ENCODE assay signal across 8 mouse cellular contexts in the genomic region with DNA sequence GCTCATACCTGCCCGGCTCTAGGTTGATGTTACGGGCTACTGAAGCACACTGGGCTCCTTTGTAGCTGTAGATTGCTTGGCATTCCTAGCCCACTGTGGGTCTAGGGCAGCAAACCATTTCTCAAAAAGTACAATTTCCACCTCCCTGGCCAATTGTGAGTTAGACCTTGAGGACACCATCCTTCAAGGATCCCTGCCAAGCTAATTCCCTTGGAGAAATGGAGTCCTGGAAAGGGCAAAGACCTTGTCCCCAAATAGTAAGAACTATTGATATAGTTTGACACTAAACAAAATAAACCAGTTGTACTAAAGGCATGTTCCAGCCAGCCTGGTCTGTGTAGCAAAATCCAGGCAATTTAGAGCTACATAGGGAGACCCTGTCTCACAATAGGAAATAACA. TPM values are rescaled to one million over a fixed set of nuclear protein-coding genes. Genes with fewer than 3 reads are reported as not detected.
DNase-seq lines count a peak whose midpoint lies in the region; ATAC-seq lines count a peak whose summit lies in the region.

No protein-coding gene starts in this region.

- peak overlapping the region; percentile 58 to 63 for H3K4me3 ChIP-seq in heart, embryonic 14.5 days (ENCODE audit: control insufficient read depth in 1 of 2, insufficient read depth in 1 of 2, low read depth in 1 of 2, low read length in 2 of 2)
- H3K4me3 ChIP-seq in brown adipose tissue, adult 24 weeks (ENCODE audit: insufficient read depth, low read depth, low read length) = peak overlapping the region; percentile 82
- H3K4me3 ChIP-seq in hindbrain, embryonic 14.5 days (replicated peaks; ENCODE audit: low read length) = peak overlapping the region; percentile 51
- peak overlapping the region; percentile 48 for H3K4me3 ChIP-seq in midbrain, embryonic 15.5 days

- no peak for ATAC-seq in heart, embryonic 14.5 days (ENCODE audit: insufficient number of reproducible peaks, insufficient read depth, low FRiP score, low read depth)
- ATAC-seq in hindbrain, embryonic 14.5 days (ENCODE audit: low FRiP score) = no peak
- no peak for ATAC-seq in midbrain, embryonic 15.5 days (replicated peaks)

- no peaks in the 10 kb centered on the region for H3K27me3 ChIP-seq in heart, embryonic 14.5 days (ENCODE audit: control insufficient read depth, insufficient read depth, low read length)
- no peaks in the 10 kb centered on the region for H3K27me3 ChIP-seq in hindbrain, embryonic 14.5 days (ENCODE audit: control insufficient read depth, insufficient read depth, low read length)
- 0 out of 2 replicates have a peak, but pooled peaks cover 5% of the 10 kb centered on the region for H3K27me3 ChIP-seq in midbrain, embryonic 15.5 days (replicated peaks)

- intact Hi-C loops in heart, postnatal 36 days (cut with DNase I) = no loop called here

- H3K4me1 ChIP-seq in heart, embryonic 14.5 days (ENCODE audit: control insufficient read depth in 2 of 2, insufficient read depth in 2 of 2, low read length in 2 of 2) = peaks cover 28 to 57% of the 10 kb centered on the region in 2 experiments
- H3K4me1 ChIP-seq in brown adipose tissue, adult 24 weeks (ENCODE audit: control insufficient read depth, insufficient read depth, insufficient read length, low read length) = peaks cover 14% of the 10 kb centered on the region
- H3K4me1 ChIP-seq in hindbrain, embryonic 14.5 days (replicated peaks; ENCODE audit: control insufficient read depth, insufficient read depth, low read length) = peaks cover 51% of the 10 kb centered on the region
- peaks cover 48% of the 10 kb centered on the region for H3K4me1 ChIP-seq in midbrain, embryonic 15.5 days

- H3K9ac ChIP-seq in heart, embryonic 14.5 days (ENCODE audit: low read length) = peak overlapping the region; percentile 88
- peak overlapping the region; percentile 69 for H3K9ac ChIP-seq in hindbrain, embryonic 14.5 days
- H3K9ac ChIP-seq in midbrain, embryonic 15.5 days = 0 out of 2 replicates have a peak overlapping the region, but pooled peaks have one; percentile 8

- 63% methylated on average over 2 of the region's 2 CpGs for WGBS in heart, embryonic 14.5 days
- WGBS in hindbrain, embryonic 14.5 days = 59% methylated on average over 2 of the region's 2 CpGs
- WGBS in midbrain, embryonic 15.5 days = 57% methylated on average over 2 of the region's 2 CpGs

- no peak for DNase-seq in heart, postnatal 36 days
- DNase-seq in hindbrain, embryonic 14.5 days (ENCODE audit: low spot score) = no peak
- no peak for DNase-seq in cerebellum, postnatal 10 days
- no peak for DNase-seq in embryo, embryonic 9.5 days (ENCODE audit: extremely low spot score)
- DNase-seq in gastrocnemius, adult 8-10 months (ENCODE audit: low spot score in 2 of 2) = no peak

- H3K36me3 ChIP-seq in heart, embryonic 14.5 days (ENCODE audit: control insufficient read depth, insufficient read depth, low read length) = no peaks in the 10 kb centered on the region
- no peaks in the 10 kb centered on the region for H3K36me3 ChIP-seq in hindbrain, embryonic 14.5 days (replicated peaks; ENCODE audit: control insufficient read depth, insufficient read depth)
- H3K36me3 ChIP-seq in midbrain, embryonic 15.5 days (replicated peaks) = no peaks in the 10 kb centered on the region

- peak overlapping the region; percentile 84 for H3K4me2 ChIP-seq in heart, embryonic 14.5 days (ENCODE audit: low read length)
- peak overlapping the region; percentile 89 for H3K4me2 ChIP-seq in hindbrain, embryonic 14.5 days (replicated peaks)
- H3K4me2 ChIP-seq in midbrain, embryonic 15.5 days = peak overlapping the region; percentile 86

- H3K9me3 ChIP-seq in heart, embryonic 14.5 days (ENCODE audit: control insufficient read depth, low read length) = no peaks in the 10 kb centered on the region
- no peaks in the 10 kb centered on the region for H3K9me3 ChIP-seq in hindbrain, embryonic 14.5 days (ENCODE audit: control insufficient read depth, low read length)
- H3K9me3 ChIP-seq in midbrain, embryonic 15.5 days = no peaks in the 10 kb centered on the region

- peak overlapping the region; percentile 80 to 82 for H3K27ac ChIP-seq in heart, embryonic 14.5 days (replicated peaks in 1 of 2; ENCODE audit: control insufficient read depth in 1 of 2, insufficient read depth in 1 of 2, low read depth in 2 of 2, low read length in 2 of 2)
- H3K27ac ChIP-seq in brown adipose tissue, adult 24 weeks (replicated peaks; ENCODE audit: low read depth, low read length) = peak overlapping the region; percentile 99
- H3K27ac ChIP-seq in hindbrain, embryonic 14.5 days = peak overlapping the region; percentile 83
- 0 out of 2 replicates have a peak overlapping the region, but pooled peaks have one; percentile 12 for H3K27ac ChIP-seq in midbrain, embryonic 15.5 days

RNA-seq across cellular contexts. Expression of a gene that starts 2.3 kb away (rescaled TPM):
- polyA plus RNA-seq in heart, embryonic 14.5 days (2014; fragmentation: Nextera tagmentation; extraction: Ambion mirVana) = 56.8 and 61.1 TPM in 2 replicates
- 10 to 100 TPM; 50.9 to 53.7 TPM for total RNA-seq in heart, postnatal 36 days (2021)
- 48.0 and 59.8 TPM in 2 replicates for polyA plus RNA-seq in brown adipose tissue, adult 24 weeks (2012; ENCODE audit: insufficient read depth, insufficient read length, missing spikeins)
- 56.5 and 68.0 TPM in 2 replicates for polyA plus RNA-seq in hindbrain, embryonic 14.5 days (2014; fragmentation: Nextera tagmentation; extraction: Ambion mirVana)
- 30.7 and 33.7 TPM in 2 replicates for polyA plus RNA-seq in midbrain, embryonic 15.5 days (2015; fragmentation: Nextera tagmentation; extraction: Ambion mirVana)
- total RNA-seq in gastrocnemius, adult 8-10 months (2022) = 10 to 100 TPM in 1 of 4 experiments, 1 to 10 TPM in 3; 6.7 to 16.6 (median 8.4) TPM

RNA-seq across cellular contexts. Expression of a gene that starts 15.6 kb away (rescaled TPM):
- 18.5 and 18.6 TPM in 2 replicates for polyA plus RNA-seq in heart, embryonic 14.5 days (2014; fragmentation: Nextera tagmentation; extraction: Ambion mirVana)
- 10 to 100 TPM; 13.1 to 16.0 TPM for total RNA-seq in heart, postnatal 36 days (2021)
- polyA plus RNA-seq in brown adipose tissue, adult 24 weeks (2012; ENCODE audit: insufficient read depth, insufficient read length, missing spikeins) = 6.3 and 8.7 TPM in 2 replicates
- polyA plus RNA-seq in hindbrain, embryonic 14.5 days (2014; fragmentation: Nextera tagmentation; extraction: Ambion mirVana) = 5.8 TPM in 2 replicates
- polyA plus RNA-seq in midbrain, embryonic 15.5 days (2015; fragmentation: Nextera tagmentation; extraction: Ambion mirVana) = 5.2 and 6.4 TPM in 2 replicates
- total RNA-seq in gastrocnemius, adult 8-10 months (2022) = 1 to 10 TPM; 1.4 to 3.1 (median 2.0) TPM

RNA-seq across cellular contexts. Expression of a gene that starts 51.5 kb away (rescaled TPM):
- polyA plus RNA-seq in heart, embryonic 14.5 days (2014; fragmentation: Nextera tagmentation; extraction: Ambion mirVana) = 20.8 and 25.6 TPM in 2 replicates
- 10 to 100 TPM; 16.2 to 16.5 TPM for total RNA-seq in heart, postnatal 36 days (2021)
- 42.0 and 42.5 TPM in 2 replicates for polyA plus RNA-seq in brown adipose tissue, adult 24 weeks (2012; ENCODE audit: insufficient read depth, insufficient read length, missing spikeins)
- 34.0 and 41.9 TPM in 2 replicates for polyA plus RNA-seq in hindbrain, embryonic 14.5 days (2014; fragmentation: Nextera tagmentation; extraction: Ambion mirVana)
- polyA plus RNA-seq in midbrain, embryonic 15.5 days (2015; fragmentation: Nextera tagmentation; extraction: Ambion mirVana) = 33.7 and 34.3 TPM in 2 replicates
- total RNA-seq in gastrocnemius, adult 8-10 months (2022) = 10 to 100 TPM; 10.2 to 12.8 (median 11.9) TPM

Comparison
In these comparisons a context has a peak if more than half of its experiments do, and no peak if none do; other contexts are left out.
1. H3K27ac ChIP-seq: peak in every context shown above with its lines; median percentile 99 in brown adipose tissue, adult 24 weeks; 83 in hindbrain, embryonic 14.5 days; 81 in heart, embryonic 14.5 days; 12 in midbrain, embryonic 15.5 days.
2. H3K9ac ChIP-seq: peak in every context shown above with its lines; median percentile 88 in heart, embryonic 14.5 days; 69 in hindbrain, embryonic 14.5 days; 8 in midbrain, embryonic 15.5 days.